Mouse (Mus musculus): Measurements from ENCODE around the gene Sp140. TPM values are rescaled to one million over a fixed set of nuclear protein-coding genes. Genes with fewer than 3 reads are reported as not detected.
"Not testable (repeated sequence)": the region's sequence is repeated elsewhere in the genome, so short reads cannot be mapped to it uniquely, and the experiment has no call there.

Sp140 gene
- polyA plus RNA-seq, 1 experiment from 2014 or later = 1.4 TPM

- not testable (repeated sequence) for H3K9ac ChIP-seq (ENCODE audit: low read depth, low read length); H3K36me3 ChIP-seq (ENCODE audit: control insufficient read depth, insufficient read depth, low read length); H3K4me1 ChIP-seq (ENCODE audit: control insufficient read depth, insufficient read depth, low read length); H3K27ac ChIP-seq (ENCODE audit: low read length); H3K4me3 ChIP-seq (ENCODE audit: low read length); H3K27me3 ChIP-seq (replicated peaks; ENCODE audit: control insufficient read depth, insufficient read depth, low read length); ATAC-seq; H3K9me3 ChIP-seq (ENCODE audit: control insufficient read depth, low read length); H3K4me2 ChIP-seq (ENCODE audit: low read depth, low read length)
- 63% methylated on average over 1 of the region's 1 CpGs for WGBS
Measured at GRCm38 (mm10) chr1:85618689-85619088, 18.5 kb downstream of the Sp140 start.

- not testable (repeated sequence) for H3K4me2 ChIP-seq (ENCODE audit: low read depth, low read length); H3K27me3 ChIP-seq (replicated peaks; ENCODE audit: control insufficient read depth, insufficient read depth, low read length); H3K9ac ChIP-seq (ENCODE audit: low read depth, low read length); ATAC-seq; H3K4me1 ChIP-seq (ENCODE audit: control insufficient read depth, insufficient read depth, low read length); H3K27ac ChIP-seq (ENCODE audit: low read length); H3K9me3 ChIP-seq (ENCODE audit: control insufficient read depth, low read length); H3K4me3 ChIP-seq (ENCODE audit: low read length); H3K36me3 ChIP-seq (ENCODE audit: control insufficient read depth, insufficient read depth, low read length)
- 54% methylated on average over 3 of the region's 3 CpGs for WGBS
Measured at GRCm38 (mm10) chr1:85636936-85637335, 36.8 kb downstream of the Sp140 start.

GRCm38 (mm10) chr1:85638144-85638543 is 38.0 kb downstream of the Sp140 start:
- 82% methylated on average over 4 of the region's 4 CpGs for WGBS
- not testable (repeated sequence) for ATAC-seq; H3K9me3 ChIP-seq (ENCODE audit: control insufficient read depth, low read length); H3K4me3 ChIP-seq (ENCODE audit: low read length); H3K27me3 ChIP-seq (replicated peaks; ENCODE audit: control insufficient read depth, insufficient read depth, low read length); H3K4me2 ChIP-seq (ENCODE audit: low read depth, low read length); H3K27ac ChIP-seq (ENCODE audit: low read length); H3K9ac ChIP-seq (ENCODE audit: low read depth, low read length); H3K36me3 ChIP-seq (ENCODE audit: control insufficient read depth, insufficient read depth, low read length); H3K4me1 ChIP-seq (ENCODE audit: control insufficient read depth, insufficient read depth, low read length)

GRCm38 (mm10) chr1:85649881-85650280 is 49.7 kb downstream of the Sp140 start, which contains the start of gene Sp100:
Gene Sp100, plus strand, starts transcription at chr1:85649988.
- not testable (repeated sequence) for ATAC-seq; H3K9ac ChIP-seq (ENCODE audit: low read depth, low read length); H3K4me3 ChIP-seq (ENCODE audit: low read length); H3K4me2 ChIP-seq (ENCODE audit: low read depth, low read length); H3K9me3 ChIP-seq (ENCODE audit: control insufficient read depth, low read length); H3K4me1 ChIP-seq (ENCODE audit: control insufficient read depth, insufficient read depth, low read length); H3K27ac ChIP-seq (ENCODE audit: low read length); H3K27me3 ChIP-seq (replicated peaks; ENCODE audit: control insufficient read depth, insufficient read depth, low read length); H3K36me3 ChIP-seq (ENCODE audit: control insufficient read depth, insufficient read depth, low read length)
- WGBS = 55% methylated on average over 6 of the region's 6 CpGs

- H3K4me3 ChIP-seq (ENCODE audit: low read length); H3K27me3 ChIP-seq (replicated peaks; ENCODE audit: control insufficient read depth, insufficient read depth, low read length); H3K27ac ChIP-seq (ENCODE audit: low read length); H3K36me3 ChIP-seq (ENCODE audit: control insufficient read depth, insufficient read depth, low read length); H3K9me3 ChIP-seq (ENCODE audit: control insufficient read depth, low read length); H3K4me2 ChIP-seq (ENCODE audit: low read depth, low read length); H3K9ac ChIP-seq (ENCODE audit: low read depth, low read length); H3K4me1 ChIP-seq (ENCODE audit: control insufficient read depth, insufficient read depth, low read length); ATAC-seq: not testable (repeated sequence)
- 68% methylated on average over 3 of the region's 5 CpGs for WGBS
Measured at GRCm38 (mm10) chr1:85650524-85650923, 50.3 kb downstream of the Sp140 start.

GRCm38 (mm10) chr1:85651770-85652275 is 51.6 kb downstream of the Sp140 start:
- not testable (repeated sequence) for H3K4me2 ChIP-seq (ENCODE audit: low read depth, low read length); H3K9me3 ChIP-seq (ENCODE audit: control insufficient read depth, low read length); ATAC-seq; H3K9ac ChIP-seq (ENCODE audit: low read depth, low read length); H3K27me3 ChIP-seq (replicated peaks; ENCODE audit: control insufficient read depth, insufficient read depth, low read length); H3K4me3 ChIP-seq (ENCODE audit: low read length); H3K36me3 ChIP-seq (ENCODE audit: control insufficient read depth, insufficient read depth, low read length); H3K4me1 ChIP-seq (ENCODE audit: control insufficient read depth, insufficient read depth, low read length); H3K27ac ChIP-seq (ENCODE audit: low read length)
- 82% methylated on average over 13 of the region's 13 CpGs for WGBS

- WGBS = 93% methylated on average over 2 of the region's 2 CpGs
Measured at GRCm38 (mm10) chr1:85657211-85657610, 57.0 kb downstream of the Sp140 start.

GRCm38 (mm10) chr1:85664266-85664665 is 64.1 kb downstream of the Sp140 start:
- Histone ChIP-seq H3K4me3 (ENCODE audit: low read length) (no peak overlapping the region), H3K27me3 (replicated peaks; ENCODE audit: control insufficient read depth, insufficient read depth, low read length) (no peaks in the 10 kb centered on the region), H3K4me2 (ENCODE audit: low read depth, low read length) (no peak overlapping the region), H3K9ac (ENCODE audit: low read depth, low read length) (no peak overlapping the region), H3K9me3 (ENCODE audit: control insufficient read depth, low read length) (no peaks in the 10 kb centered on the region), H3K4me1 (ENCODE audit: control insufficient read depth, insufficient read depth, low read length) (no peaks in the 10 kb centered on the region), H3K36me3 (ENCODE audit: control insufficient read depth, insufficient read depth, low read length) (no peaks in the 10 kb centered on the region), H3K27ac (ENCODE audit: low read length) (no peak overlapping the region)
- no peak for ATAC-seq

More at GRCm38 (mm10) chr1:85657211-85657610, 57.0 kb downstream of the Sp140 start:
- not testable (repeated sequence) for H3K9me3 ChIP-seq (ENCODE audit: control insufficient read depth, low read length); H3K9ac ChIP-seq (ENCODE audit: low read depth, low read length); H3K4me2 ChIP-seq (ENCODE audit: low read depth, low read length); H3K4me1 ChIP-seq (ENCODE audit: control insufficient read depth, insufficient read depth, low read length); H3K27ac ChIP-seq (ENCODE audit: low read length); H3K27me3 ChIP-seq (replicated peaks; ENCODE audit: control insufficient read depth, insufficient read depth, low read length); ATAC-seq; H3K36me3 ChIP-seq (ENCODE audit: control insufficient read depth, insufficient read depth, low read length); H3K4me3 ChIP-seq (ENCODE audit: low read length)

GRCm38 (mm10) chr1:85680226-85680625 is 80.0 kb downstream of the Sp140 start:
- 63% methylated on average over 4 of the region's 4 CpGs for WGBS
- no peak for ATAC-seq
- Histone ChIP-seq H3K4me3 (ENCODE audit: low read length) (no peak overlapping the region), H3K4me2 (ENCODE audit: low read depth, low read length) (no peak overlapping the region), H3K36me3 (ENCODE audit: control insufficient read depth, insufficient read depth, low read length) (no peaks in the 10 kb centered on the region), H3K4me1 (ENCODE audit: control insufficient read depth, insufficient read depth, low read length) (no peaks in the 10 kb centered on the region), H3K27me3 (replicated peaks; ENCODE audit: control insufficient read depth, insufficient read depth, low read length) (no peaks in the 10 kb centered on the region), H3K27ac (ENCODE audit: low read length) (no peak overlapping the region), H3K9ac (ENCODE audit: low read depth, low read length) (no peak overlapping the region), H3K9me3 (ENCODE audit: control insufficient read depth, low read length) (no peaks in the 10 kb centered on the region)

- no peaks in the 10 kb centered on the region for H3K36me3 ChIP-seq (ENCODE audit: control insufficient read depth, insufficient read depth, low read length)
- no peak overlapping the region for H3K4me3 ChIP-seq (ENCODE audit: low read length)
- no peak overlapping the region for H3K9ac ChIP-seq (ENCODE audit: low read depth, low read length)
- no peaks in the 10 kb centered on the region for H3K9me3 ChIP-seq (ENCODE audit: control insufficient read depth, low read length)
- no peak for ATAC-seq
- no peak overlapping the region for H3K4me2 ChIP-seq (ENCODE audit: low read depth, low read length)
- no peaks in the 10 kb centered on the region for H3K27me3 ChIP-seq (replicated peaks; ENCODE audit: control insufficient read depth, insufficient read depth, low read length)
- H3K27ac ChIP-seq (ENCODE audit: low read length) = no peak overlapping the region
- WGBS = 58% methylated on average over 5 of the region's 5 CpGs
- no peaks in the 10 kb centered on the region for H3K4me1 ChIP-seq (ENCODE audit: control insufficient read depth, insufficient read depth, low read length)
Measured at GRCm38 (mm10) chr1:85686666-85687065, 86.5 kb downstream of the Sp140 start.
